Mouse (Mus musculus) spleen, embryonic (tissue): ENCODE measurements around the gene Rbm15.

Experiments used
- CTCF ChIA-PET: fragments of 350-600 bp; sonication (Branson Sonifier 250); formaldehyde crosslinking; loops from one replicate; lab custom pipeline; 2022; lab: Charles Lee

Rbm15 gene

DNA sequence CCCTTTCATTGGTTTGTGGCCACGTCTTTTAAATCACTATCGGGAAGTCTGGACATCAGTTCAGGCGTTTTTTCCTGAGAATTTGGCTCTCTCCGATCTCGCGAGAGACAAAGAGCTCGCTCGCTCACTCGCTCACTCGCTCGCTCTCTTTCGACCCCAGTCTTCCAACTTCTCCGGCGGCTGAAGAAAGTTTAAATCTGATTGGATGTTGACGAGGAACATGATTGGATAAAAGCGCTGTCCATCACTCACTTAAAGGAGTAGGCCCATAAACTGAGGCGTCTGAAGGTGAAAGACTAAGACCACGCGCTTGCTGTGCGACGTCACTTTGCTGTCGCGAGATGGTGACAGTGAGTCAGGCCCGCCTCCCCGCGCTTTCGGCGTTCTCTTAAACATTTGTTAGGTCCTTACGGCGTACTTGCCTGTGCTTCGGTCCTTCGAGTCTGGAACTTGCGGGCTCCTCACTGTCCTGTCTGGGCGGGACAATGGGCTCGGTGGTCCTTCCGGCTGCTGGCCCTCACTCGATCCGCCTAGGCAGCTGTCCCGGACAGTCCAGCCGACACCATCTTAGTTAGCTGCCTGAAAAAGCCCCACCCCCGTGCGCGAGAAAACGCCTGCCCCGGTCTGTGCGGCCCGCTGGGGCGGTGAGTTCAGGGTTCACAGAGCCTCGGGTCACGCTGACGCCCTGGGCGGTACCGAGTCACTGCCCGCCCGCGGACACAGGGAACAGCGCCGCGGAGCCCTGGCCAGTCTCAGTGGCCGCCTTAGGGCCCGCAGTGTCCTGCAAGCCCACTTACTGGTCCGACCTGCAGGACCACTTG lies at the start of gene Rbm15:
Rbm15 (minus strand) TSS at position 293 of the 821 bp plus-strand sequence.
- CTCF ChIA-PET, result no interaction called here

DNA sequence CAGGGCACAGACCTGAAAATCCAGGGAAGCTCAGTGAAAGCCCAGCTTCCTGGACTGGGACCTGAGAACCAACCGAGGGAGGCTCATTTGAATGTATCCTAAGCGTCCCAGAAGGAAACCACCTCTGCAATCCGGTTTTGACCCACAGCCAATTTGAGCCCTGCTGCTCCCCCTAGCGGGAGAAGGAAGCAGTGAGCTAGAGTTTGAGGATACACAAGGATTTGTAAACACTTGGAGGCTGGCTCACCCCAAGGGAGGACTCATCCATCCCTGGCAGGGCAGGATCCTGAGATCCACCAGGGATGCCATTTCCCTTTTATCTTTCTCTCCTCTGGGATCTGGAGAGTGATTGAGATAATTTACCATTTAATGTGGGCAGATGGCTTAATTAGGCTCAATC lies 45.9 kb upstream of the Rbm15 start:
- CTCF ChIA-PET, result interaction anchor here (0.5 kb wide), 1 partner anchor 61 kb away, joined by 5 read pairs; no protein-coding TSS in a partner anchor

DNA sequence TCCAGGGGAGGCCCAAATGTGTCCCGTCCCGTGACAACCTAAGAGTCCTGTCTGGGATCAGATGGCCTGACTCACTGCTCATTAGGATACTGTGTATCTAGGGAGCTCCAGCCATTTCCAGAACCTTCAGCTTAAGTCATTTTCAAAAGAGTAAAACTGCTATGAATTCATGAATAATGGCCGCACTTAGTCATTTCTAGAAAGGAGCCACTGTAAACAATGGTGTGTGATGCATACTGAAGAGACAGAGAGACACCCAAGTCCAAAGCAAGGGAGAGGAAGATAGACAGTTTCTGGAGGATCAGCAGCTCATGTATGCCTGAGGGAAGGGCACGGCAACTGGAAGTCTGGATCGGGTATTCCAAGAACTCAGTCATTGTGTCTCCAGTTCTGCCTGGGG lies 45.2 kb upstream of the Rbm15 start:
- CTCF ChIA-PET, result no interaction called here

DNA sequence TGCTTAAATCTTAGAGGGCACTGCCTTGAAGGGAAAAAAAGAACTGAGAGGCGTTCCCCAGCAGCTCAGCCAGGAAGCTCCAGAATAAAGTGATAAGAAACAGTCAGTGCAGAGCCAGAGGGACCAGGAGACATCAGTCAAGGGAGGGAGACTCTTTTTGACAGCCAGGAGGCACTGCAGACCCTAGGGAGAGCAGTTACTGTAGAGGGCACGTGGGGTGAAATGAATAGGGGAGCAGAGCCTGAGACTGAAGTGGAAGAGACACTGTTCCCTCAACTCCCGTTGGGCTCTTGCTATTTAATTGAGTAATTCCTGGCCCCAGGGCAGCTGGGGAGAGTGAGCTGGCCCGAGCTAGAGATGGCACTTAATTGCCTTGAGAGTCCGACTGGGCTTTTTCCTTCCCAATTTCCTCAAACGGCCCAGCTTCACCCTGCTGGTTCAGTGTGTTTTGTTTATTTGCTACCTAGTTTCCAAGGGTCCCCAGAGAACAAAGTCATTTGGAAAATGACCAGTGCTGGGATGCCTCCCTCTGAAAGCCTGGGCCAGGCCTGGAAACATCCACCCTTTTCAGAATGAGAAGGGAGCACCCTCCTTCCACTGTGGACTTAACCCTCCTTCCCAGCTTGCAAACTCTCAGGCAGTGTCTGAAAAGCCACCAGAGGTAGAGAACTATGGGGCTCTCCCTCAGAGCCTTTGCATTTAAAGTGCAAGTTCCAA lies 41.6 kb upstream of the Rbm15 start:
- CTCF ChIA-PET, result no interaction called here

DNA sequence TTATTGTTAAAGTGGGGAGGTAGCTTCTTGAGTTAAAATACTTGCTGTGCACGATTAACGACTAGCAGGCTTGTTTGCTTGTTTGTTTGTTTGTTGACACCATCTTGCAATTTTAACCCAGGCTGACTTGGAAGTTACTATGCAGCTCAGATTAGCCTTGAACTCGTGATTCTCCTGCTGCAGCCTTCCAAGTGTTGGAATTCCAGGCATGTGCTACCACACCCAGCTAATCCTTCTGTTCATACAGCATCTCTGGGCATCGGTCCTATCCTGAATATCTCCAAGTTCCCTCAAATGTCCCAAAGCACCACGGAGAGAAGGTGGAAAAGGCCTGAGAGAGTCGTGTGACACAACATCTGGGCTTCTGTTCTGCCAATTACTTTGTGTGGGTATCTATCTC lies 35.7 kb upstream of the Rbm15 start:
- CTCF ChIA-PET, result no interaction called here

DNA sequence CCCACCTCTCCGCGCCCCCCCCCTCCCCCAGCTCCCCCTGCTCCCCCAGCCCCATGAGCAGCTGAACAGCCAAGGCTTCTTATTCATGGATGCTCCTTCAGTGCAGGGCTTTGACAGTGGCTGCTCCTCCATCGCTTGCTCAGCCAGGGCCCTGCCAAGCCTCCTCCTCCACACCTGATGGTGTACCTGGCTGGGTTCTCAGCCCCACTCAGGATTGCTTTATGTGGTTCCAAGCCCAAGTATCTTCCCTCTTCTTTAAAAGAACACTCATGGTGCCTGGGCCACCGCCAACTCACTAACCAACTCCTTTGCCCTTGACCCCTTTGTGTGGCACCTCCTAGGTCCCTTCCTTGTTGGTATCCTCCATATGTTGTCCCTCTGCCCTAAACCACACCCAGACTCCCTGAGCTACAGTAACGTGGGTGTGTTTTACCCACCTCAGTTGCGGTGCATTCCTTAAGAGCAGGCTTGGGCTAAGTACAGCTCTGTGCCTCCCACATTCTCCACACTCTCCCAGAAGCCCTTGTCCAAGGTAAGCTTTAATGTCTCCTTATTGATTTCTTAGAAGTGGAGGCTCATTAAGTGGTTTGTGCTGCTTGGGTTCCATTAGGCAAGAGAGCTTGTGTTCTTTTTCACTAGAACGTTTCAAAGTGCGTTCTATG lies 34.6 kb upstream of the Rbm15 start:
- CTCF ChIA-PET, result no interaction called here

DNA sequence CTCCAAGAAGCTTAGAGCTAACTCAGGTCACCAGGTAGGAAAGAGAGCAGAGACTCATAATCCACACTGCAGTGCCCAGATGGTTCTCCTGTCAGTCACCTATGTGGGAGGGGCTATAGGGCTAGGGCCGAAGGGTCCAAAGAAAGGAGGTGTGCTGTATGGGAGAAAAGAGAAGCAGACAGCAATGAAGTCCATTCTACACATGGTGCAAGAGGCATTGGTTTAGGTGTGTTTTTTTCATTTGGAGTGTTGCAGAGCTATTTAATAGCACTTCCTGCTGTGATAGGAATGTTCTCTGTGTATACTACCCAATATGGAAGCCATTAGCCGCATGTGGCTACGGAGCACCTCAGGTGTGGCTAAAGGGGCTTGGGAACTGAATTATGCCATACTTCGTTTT lies 31.9 kb upstream of the Rbm15 start:
- CTCF ChIA-PET, result no interaction called here

DNA sequence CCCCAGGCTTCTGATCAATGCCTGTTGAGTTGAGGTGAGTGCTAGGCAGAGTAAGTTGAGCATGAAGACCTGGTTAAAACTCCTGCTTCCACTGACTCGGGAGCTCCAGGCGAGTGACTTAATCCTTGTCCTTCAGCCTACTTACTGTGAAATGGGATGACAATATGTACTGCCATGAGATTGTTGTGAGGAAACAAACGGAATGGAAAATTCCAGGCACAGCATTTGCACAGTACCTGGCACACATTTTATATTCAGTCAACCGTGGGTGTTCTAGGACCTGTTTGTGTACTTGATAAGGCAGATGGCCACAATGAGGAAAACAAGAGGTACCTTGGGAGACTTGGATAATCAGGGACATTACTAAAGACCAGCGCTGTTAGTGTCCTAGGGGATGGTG lies 29.9 kb upstream of the Rbm15 start:
- CTCF ChIA-PET, result no interaction called here

DNA sequence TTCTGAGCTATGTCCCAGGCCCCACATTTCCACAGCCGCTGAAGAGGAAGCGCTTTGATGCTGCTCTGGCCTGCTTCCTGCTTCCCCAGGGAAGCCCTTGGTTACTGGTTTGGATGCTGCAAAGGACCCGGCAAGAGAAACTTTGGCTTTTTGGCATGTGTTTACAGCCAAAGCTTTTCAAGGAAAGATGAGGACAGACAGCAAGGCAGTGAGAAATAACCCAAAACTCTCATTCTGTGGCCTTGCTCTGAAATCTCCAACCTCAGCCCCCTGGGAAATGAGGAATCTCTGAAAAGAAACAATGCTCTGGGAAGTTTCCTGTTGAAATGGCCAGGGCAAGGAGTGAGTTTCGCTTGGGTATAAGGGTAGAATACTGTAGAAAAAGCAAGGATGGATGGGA lies 26.9 kb upstream of the Rbm15 start:
- CTCF ChIA-PET, result no interaction called here

DNA sequence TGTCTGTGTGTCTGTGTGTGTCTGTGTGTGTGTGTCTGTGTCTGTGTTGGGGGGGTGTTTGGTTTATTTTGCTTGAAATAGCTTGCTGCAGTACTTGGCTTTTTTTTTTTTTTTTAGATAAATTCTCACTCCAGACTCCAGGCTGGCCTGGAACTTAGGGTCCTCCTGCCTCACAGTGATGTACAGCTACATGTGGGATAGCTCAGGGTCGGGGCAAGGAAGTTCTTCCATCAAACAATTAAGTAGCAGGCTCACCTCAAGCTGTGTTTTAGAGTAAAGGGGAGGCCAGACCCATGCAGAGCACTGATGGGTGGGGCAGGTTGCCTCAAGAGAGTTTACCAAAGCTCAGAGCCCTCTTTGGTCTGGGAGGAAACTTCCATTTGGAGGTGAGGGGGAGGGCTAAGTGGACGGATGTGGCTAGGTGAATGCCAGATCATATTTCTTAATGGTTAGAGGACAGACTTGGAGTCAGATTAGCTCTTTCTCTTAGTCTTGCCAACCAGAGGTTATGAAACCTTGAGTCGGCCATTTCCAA lies 24.3 kb upstream of the Rbm15 start:
- CTCF ChIA-PET, result no interaction called here

DNA sequence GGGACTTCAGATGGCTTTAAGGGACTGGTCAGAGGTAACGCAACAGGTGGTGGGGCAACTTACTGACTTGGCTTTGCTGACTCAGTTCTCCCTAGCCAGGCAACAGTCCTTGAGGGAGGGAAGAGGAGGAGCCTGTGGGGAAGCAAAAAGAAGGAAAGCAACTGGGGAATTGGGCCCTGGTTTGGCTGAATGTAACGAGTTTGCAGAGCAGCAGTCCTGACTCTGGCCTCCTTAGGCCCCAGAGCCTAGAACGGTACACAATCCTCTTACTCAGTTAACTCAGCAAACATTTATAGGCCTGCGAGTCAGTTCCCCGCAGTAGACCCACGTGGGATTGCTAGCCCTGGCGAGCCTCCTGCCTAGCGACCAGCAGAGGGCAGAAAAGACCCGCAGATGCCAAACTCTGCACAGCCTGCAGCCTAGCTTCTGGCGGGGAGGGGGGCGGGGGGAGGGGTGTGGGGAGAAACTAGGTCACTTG lies 23.5 kb upstream of the Rbm15 start:
- CTCF ChIA-PET, result no interaction called here

DNA sequence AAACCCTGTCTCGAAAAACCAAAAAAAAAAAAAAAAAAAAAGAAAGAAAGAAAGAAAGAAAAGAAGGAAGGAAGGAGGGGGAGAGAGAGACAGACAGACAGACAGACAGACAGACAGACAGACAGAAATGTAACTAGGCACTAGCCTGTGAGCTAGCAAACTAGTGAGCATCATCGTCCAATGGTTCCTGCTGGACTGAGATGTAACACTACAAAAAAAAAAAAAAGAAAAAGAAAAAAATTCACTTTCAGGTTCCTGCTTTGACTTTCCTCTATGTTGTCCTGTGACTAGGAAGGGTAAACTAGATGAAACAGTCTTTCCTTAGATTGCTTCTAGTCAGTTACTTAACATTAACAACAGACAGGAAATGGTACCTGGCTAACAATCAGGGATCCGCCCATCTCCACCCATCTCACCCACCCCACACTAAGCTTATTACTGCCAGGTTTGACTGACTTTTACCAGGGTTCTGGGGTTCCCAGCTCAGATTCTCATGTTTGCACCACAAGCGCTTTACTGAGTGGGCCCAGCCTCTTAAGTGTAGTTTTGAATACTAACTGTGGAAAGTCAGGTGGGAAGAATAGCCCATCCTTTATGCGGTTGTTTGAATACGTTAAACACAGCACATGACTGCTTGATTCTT lies 22.3 kb upstream of the Rbm15 start:
- CTCF ChIA-PET, result no interaction called here

DNA sequence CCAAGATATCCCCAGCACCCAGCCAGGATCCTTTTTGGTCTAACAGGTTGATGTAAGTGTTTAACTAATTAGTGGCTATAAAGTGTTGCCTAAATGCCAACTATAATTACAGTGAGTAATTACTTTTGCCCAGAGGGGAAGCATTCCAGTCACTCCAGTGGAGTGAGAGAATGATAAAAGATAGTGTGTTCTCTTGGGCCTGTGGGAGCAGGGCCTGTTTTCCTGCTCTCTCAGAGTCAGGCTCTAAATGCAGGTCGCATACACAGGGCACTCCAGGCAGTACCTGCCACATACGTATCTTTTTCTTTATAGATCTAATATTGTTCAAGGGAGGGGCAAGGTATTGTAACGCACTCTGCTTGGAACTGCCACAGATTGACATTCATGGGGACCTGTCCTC lies 18.2 kb upstream of the Rbm15 start:
- CTCF ChIA-PET, result no interaction called here

DNA sequence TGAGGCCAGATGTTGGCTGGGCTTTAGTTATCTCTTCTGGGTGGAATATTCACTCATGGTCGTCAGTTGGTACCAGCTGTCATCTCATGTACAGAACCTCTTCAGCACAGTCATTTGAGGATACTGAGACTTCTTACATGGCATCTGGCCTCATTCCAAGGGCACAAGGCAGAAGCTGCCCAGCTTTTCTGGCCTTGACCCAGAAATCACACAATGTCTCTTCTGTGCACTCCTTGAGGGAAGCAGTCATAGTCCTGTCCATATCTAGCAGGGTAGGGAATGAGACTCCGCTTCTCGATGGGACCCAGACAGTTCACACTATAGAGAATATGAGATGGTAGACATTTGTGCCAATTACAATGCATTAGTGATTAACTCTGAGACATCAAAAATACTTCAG lies 15.5 kb upstream of the Rbm15 start:
- CTCF ChIA-PET, result no interaction called here

DNA sequence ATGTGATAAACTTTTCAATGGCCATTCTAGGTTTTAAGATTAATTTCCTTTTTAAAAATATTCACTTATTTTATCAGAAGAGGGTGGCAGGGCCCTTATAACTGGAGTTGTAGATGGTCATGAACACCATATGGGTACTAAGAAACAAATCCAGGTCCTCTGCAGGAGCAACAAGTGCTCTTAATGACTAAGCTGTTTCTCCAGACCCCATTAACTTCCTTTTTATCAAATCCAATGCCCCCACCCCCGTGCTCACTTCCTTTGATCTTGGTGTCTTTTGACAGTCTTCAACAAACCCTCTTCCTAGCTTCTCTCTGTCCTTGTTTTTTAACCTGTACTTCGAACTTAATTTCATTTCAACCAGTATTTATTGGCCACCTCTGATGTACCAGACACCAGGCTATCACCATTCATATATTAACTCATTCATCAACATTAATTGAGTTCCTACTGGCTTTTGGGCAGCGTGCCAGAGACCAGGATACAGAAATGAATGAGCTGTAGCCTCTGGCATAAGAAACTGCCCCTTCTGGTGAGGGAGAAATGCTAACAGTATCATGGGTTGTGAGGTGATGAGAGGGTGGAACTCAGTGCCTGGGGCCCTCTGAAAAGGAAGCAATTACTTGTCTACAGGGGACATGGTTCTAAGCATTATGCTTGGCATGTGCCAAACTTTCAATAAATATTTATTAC lies 11.7 kb upstream of the Rbm15 start:
- CTCF ChIA-PET, result no interaction called here

DNA sequence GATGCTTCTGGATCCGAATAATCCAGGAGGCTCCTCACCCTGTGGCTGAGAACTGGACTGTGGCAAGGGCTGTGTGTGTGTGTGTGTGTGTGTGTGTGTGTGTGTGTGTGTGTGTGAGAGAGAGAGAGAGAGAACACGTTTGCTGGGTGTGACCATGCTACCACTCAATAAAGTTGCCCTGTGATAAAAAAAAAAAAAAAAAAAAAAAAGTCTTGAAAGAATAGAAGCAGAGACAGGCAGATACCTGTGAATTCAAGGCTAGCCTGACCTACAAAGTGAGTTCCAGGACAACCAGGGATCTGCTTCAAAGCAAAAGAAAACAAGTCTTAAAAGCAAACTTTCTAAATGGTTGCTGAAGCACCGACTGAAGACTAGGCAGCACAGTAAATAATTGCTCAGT lies 10.5 kb upstream of the Rbm15 start:
- CTCF ChIA-PET, result interaction anchor here (0.6 kb wide), 1 partner anchor 51 kb away, joined by 5 read pairs; no protein-coding TSS in a partner anchor

DNA sequence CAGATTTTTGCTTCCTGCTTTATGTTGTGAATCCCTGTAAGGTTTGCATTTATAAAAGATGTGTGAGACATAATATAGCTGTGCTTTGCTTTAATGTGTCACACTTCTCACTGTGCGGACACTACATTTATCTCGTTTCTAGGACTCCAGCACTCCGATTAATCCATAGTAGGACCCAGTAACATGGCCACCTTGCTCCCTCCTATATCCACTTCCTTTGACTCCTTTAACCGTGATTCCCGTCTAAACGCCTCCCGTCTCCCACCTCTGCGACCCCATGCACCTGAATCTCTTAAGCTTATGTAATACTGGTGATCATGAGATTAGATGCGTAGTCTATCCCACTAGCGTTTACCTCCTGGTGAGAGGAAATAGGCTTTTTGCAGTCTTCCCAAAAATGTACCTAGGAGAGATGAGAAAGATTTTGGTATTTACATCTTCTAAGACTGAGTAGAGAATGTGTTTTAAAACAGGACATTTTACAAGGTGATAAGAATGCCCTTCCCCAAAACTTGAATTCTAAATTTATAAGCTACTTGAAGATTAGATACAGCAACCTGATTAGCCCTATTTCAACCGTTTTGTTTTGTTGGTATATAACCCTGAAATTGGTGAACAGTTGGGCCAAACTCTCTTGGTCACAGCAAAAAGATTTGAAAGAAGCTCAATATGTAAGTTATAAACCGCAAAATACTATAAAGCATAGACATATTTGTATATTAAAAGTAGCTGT lies 895 bp upstream of the Rbm15 start:
- CTCF ChIA-PET, result no interaction called here

DNA sequence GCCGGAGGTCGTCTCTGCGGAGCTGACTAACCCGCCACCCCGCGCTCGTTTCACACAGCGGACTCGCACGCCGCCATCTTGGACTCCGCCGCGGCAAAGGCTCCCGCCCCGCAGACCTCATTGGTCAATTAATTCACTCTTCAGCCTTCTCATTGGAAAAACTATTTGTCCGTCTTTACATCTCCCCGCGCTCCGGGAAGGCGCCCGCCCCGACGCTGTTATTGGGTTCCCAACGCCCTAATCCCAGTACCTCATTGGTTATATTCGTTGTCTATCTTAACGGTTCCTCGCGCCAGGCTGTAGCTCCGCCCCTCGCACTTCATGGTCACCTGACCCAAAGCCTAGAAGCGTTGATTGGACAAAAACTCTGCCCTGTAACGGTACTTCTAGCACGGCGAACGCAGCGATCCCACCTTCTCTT lies 503 bp downstream of the Rbm15 start:
- CTCF ChIA-PET, result interaction anchor here (0.9 kb wide), 1 partner anchor 10 kb away, joined by 3 read pairs; no protein-coding TSS in a partner anchor

DNA sequence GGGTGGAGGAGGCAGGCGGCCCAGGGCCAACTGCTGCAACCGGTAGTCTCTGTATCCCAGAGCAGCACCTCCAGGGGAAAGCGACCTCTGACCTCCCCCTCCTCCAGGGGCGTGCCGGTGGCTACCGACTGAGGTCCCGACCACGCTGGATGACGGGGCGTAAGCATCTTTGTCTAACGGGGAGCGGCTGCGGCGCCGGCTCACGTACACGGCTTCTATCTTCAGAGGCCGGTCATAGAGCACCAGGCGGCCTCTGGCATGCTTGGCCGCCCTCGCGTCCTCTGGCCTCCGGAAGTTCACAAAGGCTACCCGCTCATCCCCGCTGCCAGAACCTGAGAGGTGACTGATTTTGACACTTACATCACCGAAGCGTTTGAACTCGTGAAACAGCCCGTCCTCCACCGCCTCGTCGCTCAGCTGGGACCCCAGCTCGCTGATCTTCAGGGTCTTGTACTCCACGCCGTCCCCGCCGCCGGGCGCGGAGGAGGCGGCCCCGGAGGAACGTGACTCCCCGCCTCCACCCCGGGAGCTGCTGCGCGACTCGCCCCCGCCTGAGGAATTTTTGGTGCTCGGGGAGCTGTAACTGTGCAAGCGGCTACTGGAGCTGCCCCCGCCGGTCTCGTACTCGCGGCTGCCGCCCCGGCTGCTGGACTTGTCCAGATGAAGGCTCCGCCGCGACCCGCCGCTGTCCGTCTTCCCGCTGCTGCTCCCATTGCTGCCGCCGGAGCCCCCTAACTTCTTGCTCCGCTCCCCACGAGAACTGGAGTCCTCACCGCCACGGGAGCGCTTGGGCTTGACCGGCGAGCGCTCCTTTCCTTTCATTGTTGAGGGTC lies 1.1 kb downstream of the Rbm15 start:
- CTCF ChIA-PET, result interaction anchor here (0.9 kb wide), 1 partner anchor 9 kb away, joined by 3 read pairs; no protein-coding TSS in a partner anchor
